Mouse (Mus musculus) stomach, postnatal 0 days (tissue): ENCODE measurements around the gene Olr1. TPM values are rescaled to one million over a fixed set of nuclear protein-coding genes. Genes with fewer than 3 reads are reported as not detected.

Source experiments
- ATAC-seq: fragments of 200-750 bp; cut with Nextera tagmentation; 2 replicates; pipeline ENCODE4 v1.8.0; 2017; ENCODE audit not compliant: low FRiP score, low TSS enrichment
- DNase-seq: peaks from one replicate; pipeline ENCODE4 v3.0.0-alpha.2; 2016; ENCODE audit warnings: low spot score
- H3K27ac ChIP-seq: fragments of 300-500 bp; sonication (generic); replicated peaks from 2 replicates; pipeline ENCODE4 v1.5.1; 2014; ENCODE audit warnings: mild to moderate bottlenecking, control low read depth
- H3K27me3 ChIP-seq: fragments of 300-500 bp; sonication (generic); 2 replicates; pipeline ENCODE4 v1.6.1; 2014; ENCODE audit warnings: low read length; ENCODE audit not compliant: control insufficient read depth, insufficient read depth
- H3K36me3 ChIP-seq: fragments of 300-500 bp; sonication (generic); 2 replicates; pipeline ENCODE4 v1.6.1; 2014; ENCODE audit warnings: low read length, mixed read lengths; ENCODE audit not compliant: control insufficient read depth, insufficient read depth
- H3K4me1 ChIP-seq: fragments of 300-500 bp; sonication (generic); replicated peaks from 2 replicates; pipeline ENCODE4 v1.6.1; 2014; ENCODE audit warnings: antibody characterized with exemption; ENCODE audit not compliant: control insufficient read depth, insufficient read depth
- H3K4me2 ChIP-seq: fragments of 300-500 bp; sonication (generic); replicated peaks from 2 replicates; pipeline ENCODE4 v1.6.1; 2014; ENCODE audit warnings: low read depth, mild to moderate bottlenecking, control low read depth, moderate library complexity
- H3K4me3 ChIP-seq: fragments of 300-500 bp; sonication (generic); 2 replicates; pipeline ENCODE4 v1.5.1; 2014; ENCODE audit warnings: low read depth, low read length, control low read depth
- H3K9ac ChIP-seq: fragments of 300-500 bp; sonication (generic); 2 replicates; pipeline ENCODE4 v1.6.1; 2014; ENCODE audit warnings: mild to moderate bottlenecking, low read length, control low read depth, mixed read lengths
- H3K9me3 ChIP-seq: fragments of 300-500 bp; sonication (generic); 2 replicates; pipeline ENCODE4 v1.6.1; 2016; ENCODE audit warnings: low read length; ENCODE audit not compliant: control insufficient read depth
- CTCF ChIP-seq: IDR thresholded peaks from 2 replicates; pipeline ENCODE4 v1.5.1; 2016; ENCODE audit warnings: antibody characterized with exemption, low read depth, mild to moderate bottlenecking, moderate library complexity
- EP300 ChIP-seq: optimal IDR thresholded peaks from 2 replicates; pipeline ENCODE3; 2016; ENCODE audit warnings: antibody characterized with exemption
- WGBS: fragments of 180-500 bp; shearing (Covaris S2); extraction: QIAGEN DNeasy Blood & Tissue Kit; methylation state at CpG from one replicate; pipeline ENCODE4 v1.1.7; 2014; 5-methylcytosine and 5-hydroxymethylcytosine counted together
- polyA plus RNA-seq: library from polyadenylated mRNA; unstranded; fragments of >200 nt; fragmentation: Nextera tagmentation; extraction: Ambion mirVana; gene quantifications from 2 replicates; pipeline ENCODE4 v1.2.1, GENCODE M21; 2015

Olr1 gene
- polyA plus RNA-seq, 1 experiment from 2014 or later: 0.22 TPM

DNA sequence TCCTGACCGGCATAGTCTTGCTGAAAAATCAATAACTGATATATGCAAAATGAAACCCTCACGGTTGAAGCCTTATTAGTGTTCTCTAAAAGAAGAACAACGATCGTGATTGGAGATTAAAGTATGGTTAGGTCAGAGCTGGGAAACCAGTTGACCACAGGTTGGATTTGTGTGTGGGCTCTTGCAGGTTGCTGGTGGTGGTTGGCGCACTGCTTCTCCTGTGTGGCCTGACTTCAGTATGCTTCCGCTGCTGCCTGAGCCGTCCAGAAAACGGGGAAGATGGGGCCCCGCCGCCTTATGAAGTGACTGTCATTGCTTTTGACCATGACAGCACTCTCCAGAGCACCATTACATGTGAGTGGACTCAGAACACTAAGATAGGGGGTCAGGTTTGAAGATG is 9.4 kb upstream of the Olr1 start:
- no peak overlapping the region for H3K27ac ChIP-seq
- no peak for ATAC-seq
- 81% methylated on average over 10 of the region's 10 CpGs for WGBS

DNA sequence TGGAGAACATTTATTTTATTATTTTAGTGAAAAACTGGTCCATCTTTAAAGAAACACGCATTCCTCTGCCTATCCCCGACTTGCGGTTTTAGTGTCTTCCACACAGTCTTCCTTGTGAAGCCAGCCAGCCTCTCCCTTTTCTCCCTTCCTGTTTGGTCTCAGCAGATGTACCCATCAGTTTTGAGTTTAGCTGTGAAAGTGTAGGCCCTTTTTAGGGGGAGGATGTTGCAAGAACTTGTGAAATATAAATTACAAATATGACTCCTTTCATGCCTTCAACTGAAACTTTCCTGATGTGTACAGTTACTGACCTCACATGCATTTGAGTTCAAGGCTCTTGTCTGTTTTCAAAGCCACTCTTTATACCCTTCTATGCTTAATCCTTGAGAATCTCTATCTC is 8.1 kb upstream of the Olr1 start:
- H3K36me3 ChIP-seq: no peaks in the 10 kb centered on the region
- no peaks in the 10 kb centered on the region; the same call in 1 of the 2 replicates for H3K4me1 ChIP-seq
- H3K9ac ChIP-seq: no peak overlapping the region
- DNase-seq (no peak), ATAC-seq (no peak)
- no peaks in the 10 kb centered on the region for H3K27me3 ChIP-seq
- 74% methylated on average over 3 of the region's 3 CpGs for WGBS
- H3K27ac ChIP-seq: no peak overlapping the region
- H3K9me3 ChIP-seq: no peaks in the 10 kb centered on the region
- TF ChIP-seq CTCF (no peak), EP300 (no peak)
- H3K4me2 ChIP-seq: no peak overlapping the region
- H3K4me3 ChIP-seq: no peak overlapping the region

More for the DNA sequence above, 9.4 kb upstream of the Olr1 start:
- TF ChIP-seq EP300 (no peak), CTCF (no peak)
- Histone ChIP-seq H3K36me3 (no peaks in the 10 kb centered on the region), H3K4me2 (no peak overlapping the region), H3K4me3 (no peak overlapping the region), H3K4me1 (no peaks in the 10 kb centered on the region; the same call in 1 of the 2 replicates), H3K9me3 (no peaks in the 10 kb centered on the region), H3K9ac (no peak overlapping the region), H3K27me3 (no peaks in the 10 kb centered on the region)
- DNase-seq: no peak

DNA sequence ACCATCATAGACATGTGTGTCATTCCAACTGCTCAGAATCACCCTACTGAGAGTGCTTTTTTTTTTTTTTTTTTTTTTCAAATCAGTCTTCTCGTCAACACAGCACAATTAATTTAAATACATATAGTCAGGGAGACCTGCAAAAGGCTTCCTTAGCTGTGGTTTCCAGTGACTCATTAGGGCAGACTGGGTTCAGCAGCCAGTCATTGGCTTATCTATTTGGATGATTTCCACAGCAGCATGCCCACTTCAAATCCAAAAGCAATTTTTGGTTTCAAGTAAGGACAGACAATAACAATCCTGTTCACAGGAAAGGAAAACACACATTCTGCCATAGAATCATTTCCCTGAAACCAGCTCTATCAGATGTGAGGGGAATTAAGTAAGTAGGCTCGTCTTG is 7.4 kb upstream of the Olr1 start:
- no peak overlapping the region for H3K4me2 ChIP-seq
- H3K27me3 ChIP-seq: no peaks in the 10 kb centered on the region
- no peak for ATAC-seq
- WGBS: 44% methylated on average over 2 of the region's 2 CpGs
- no peak overlapping the region for H3K4me3 ChIP-seq
- no peaks in the 10 kb centered on the region for H3K36me3 ChIP-seq
- TF ChIP-seq CTCF: no peak
- no peak for TF ChIP-seq EP300
- no peak for DNase-seq
- no peak overlapping the region for H3K27ac ChIP-seq
- no peak overlapping the region for H3K9ac ChIP-seq
- no peaks in the 10 kb centered on the region; the same call in 1 of the 2 replicates for H3K4me1 ChIP-seq
- no peaks in the 10 kb centered on the region for H3K9me3 ChIP-seq

DNA sequence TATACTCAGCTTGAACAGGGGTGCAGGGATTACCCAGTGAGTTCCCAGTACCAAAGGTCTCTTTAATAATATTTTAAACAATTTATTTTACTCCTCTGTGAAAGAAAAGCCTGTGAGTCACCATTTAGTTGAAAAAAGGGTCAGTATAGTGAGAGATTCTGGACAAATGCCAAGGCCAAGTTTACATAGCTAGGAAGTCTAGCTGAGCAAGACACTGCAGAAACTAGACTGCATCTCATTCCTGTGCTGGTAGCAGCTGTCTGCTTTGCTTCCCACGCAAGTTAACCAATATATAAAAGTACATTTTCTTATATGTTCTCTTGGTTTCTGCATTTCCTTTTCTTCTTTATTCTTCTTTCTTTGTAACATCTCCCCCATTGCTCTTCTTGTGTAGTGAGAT is 6.4 kb upstream of the Olr1 start:
- Histone ChIP-seq H3K9me3 (no peaks in the 10 kb centered on the region), H3K27me3 (no peaks in the 10 kb centered on the region), H3K4me2 (no peak overlapping the region), H3K36me3 (no peaks in the 10 kb centered on the region), H3K27ac (no peak overlapping the region), H3K9ac (no peak overlapping the region), H3K4me1 (no peaks in the 10 kb centered on the region; the same call in 1 of the 2 replicates), H3K4me3 (no peak overlapping the region)
- no peak for DNase-seq
- WGBS: 17% methylated on average over 1 of the region's 1 CpGs
- ATAC-seq: peak; percentile 84
- TF ChIP-seq CTCF (no peak), EP300 (no peak)

DNA sequence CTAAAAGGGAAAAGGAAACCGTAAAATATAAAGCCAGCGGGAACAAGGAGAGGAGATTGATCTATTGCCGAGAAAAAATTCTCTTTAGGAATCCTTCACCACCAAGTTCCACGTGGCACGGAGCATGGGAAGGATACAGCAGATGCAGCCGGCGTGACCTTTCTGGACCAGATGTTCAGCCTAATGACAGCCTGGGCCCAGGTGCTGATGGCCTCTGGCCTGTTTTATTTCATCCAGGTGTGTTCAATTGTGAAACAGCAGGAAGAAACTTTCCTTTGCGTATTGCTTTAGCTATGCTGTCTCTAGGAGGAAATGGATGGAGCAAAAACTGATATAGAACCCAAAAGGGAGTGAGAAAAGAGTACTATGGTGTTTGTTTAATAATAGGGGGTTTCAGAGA is 5.9 kb upstream of the Olr1 start:
- H3K27ac ChIP-seq: no peak overlapping the region
- H3K9ac ChIP-seq: no peak overlapping the region
- 32% methylated on average over 8 of the region's 8 CpGs for WGBS
- H3K4me2 ChIP-seq: no peak overlapping the region
- no peak for DNase-seq
- no peaks in the 10 kb centered on the region for H3K36me3 ChIP-seq
- H3K27me3 ChIP-seq: no peaks in the 10 kb centered on the region
- no peak for TF ChIP-seq EP300
- TF ChIP-seq CTCF: no peak
- no peak overlapping the region for H3K4me3 ChIP-seq
- H3K4me1 ChIP-seq: no peaks in the 10 kb centered on the region; the same call in 1 of the 2 replicates
- peak; percentile 38 for ATAC-seq
- H3K9me3 ChIP-seq: no peaks in the 10 kb centered on the region

DNA sequence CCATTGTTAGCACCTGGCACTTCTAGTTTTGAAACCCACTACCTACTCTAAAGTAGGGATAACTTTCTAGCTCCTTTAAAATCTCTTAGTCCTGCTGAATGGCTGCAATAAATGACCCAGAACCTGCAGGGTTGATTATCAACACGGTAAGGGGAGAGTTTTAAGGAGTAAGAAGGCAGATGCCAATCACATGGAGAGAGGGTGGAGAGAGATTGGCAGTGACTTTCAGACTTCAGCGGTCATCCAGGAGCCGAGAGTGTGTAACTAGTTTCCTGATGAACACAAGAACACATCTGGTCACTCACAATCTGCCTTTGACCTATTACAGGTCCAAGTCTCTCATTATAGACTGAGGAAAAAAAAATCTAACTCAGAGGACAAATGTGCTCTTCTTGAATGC is 5.4 kb upstream of the Olr1 start, which contains the start of gene Tmem52b:
Tmem52b (plus strand) TSS at position 189 of the 400 bp plus-strand sequence.
- no peaks in the 10 kb centered on the region for H3K9me3 ChIP-seq
- TF ChIP-seq CTCF (no peak), EP300 (no peak)
- H3K4me3 ChIP-seq: no peak within 1 kb of the TSS
- no peaks in the 10 kb centered on the region; the same call in 1 of the 2 replicates for H3K4me1 ChIP-seq
- no peaks in the 10 kb centered on the region for H3K36me3 ChIP-seq
- no peaks in the 10 kb centered on the region for H3K27me3 ChIP-seq
- no peak within 1 kb of the TSS for H3K27ac ChIP-seq
- ATAC-seq (no peak), DNase-seq (no peak)
- WGBS: 52% methylated on average over 3 of the region's 3 CpGs
- no peak within 1 kb of the TSS for H3K9ac ChIP-seq
- H3K4me2 ChIP-seq: no peak within 1 kb of the TSS
